Mouse (Mus musculus): ENCODE measurements around the gene Tsnaxip1.

DNA sequence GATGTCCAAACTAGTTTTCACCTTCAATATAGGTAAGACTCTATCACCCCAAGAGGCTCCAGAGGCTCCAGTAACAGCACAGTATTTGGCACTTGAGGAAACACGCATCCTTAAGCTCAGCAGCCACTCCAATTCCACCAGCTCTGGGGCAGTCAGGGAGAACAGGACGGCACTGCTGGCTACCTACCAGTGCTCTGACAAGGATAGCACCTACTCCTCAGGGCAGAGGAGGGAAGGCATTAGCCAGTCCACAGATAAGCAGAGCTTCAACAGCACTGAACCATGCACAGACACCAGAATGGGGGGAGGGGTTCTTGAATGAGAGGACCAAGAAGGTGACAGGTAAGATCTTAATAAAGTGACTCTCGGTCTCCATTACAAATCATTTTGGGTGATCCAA, 7.9 kb upstream of the Tsnaxip1 start:
- TF ChIP-seq CTCF (IDR thresholded peaks at IDR 0.05; ENCODE audit: extremely low read depth, insufficient read length, insufficient replicate concordance, low read depth, low read length): no peak
- TF ChIP-seq POLR2A (IDR thresholded peaks at IDR 0.05; ENCODE audit: low read depth, low read length): no peak
